Mouse (Mus musculus) c-Kit-negative CD71-positive TER-119-positive erythroid progenitor cells, embryonic 14.5 days (primary cell): ENCODE measurements around the gene Shisal2b.

Experiments
- DNase-seq: peaks from one replicate; pipeline ENCODE4 v3.0.0-alpha.2; 2013; ENCODE audit warnings: low read depth, low spot score

Gene Shisal2b

DNA sequence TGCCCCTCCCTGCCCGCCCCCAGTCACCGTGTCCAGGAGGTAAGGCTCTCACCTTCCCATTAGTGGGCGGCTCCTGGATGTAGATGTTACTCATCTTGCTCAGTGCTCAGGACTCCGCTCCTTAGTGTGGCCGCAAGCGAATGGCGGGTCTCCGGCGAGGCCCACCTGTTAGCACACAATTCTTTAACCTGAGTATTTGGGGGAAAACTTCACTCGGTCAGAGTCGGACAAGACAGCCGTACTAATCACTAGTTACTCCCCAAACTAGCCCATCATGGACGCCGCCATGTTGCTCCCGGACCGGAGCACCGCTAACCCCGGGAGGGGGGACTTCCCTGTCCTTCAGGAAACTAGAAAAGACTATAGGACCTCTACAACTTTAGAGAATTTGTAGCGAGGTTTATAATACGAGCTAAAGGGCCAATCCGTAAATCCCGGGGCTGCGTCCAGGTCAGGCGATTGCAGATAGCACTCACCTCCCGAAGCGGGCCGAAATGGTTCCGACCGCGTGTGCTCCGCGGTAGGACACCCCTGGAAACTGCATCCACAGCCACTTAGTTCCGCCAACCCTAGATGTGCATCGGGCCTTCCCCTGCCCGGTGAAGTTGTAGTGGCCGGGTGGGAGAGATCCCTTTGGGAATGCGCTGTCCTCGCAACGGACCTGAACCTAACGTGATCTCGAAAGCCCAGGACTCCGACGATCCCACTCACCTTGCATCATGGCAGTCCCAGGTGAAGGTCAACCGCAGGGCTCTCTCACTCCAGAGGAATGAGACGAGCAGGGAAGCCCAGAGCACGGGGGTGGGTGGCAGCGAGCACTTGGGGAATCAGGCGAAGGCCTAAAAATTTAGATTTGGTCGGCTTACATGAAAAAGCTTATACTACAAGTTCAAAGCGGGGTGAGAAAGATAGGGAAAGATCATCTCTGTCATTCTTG is 46.8 kb downstream of the Shisal2b start, which contains the start of gene Cwc27:
Cwc27 (minus strand) TSS at position 508 of the 937 bp plus-strand sequence.
- DNase-seq: peak; percentile 86

DNA sequence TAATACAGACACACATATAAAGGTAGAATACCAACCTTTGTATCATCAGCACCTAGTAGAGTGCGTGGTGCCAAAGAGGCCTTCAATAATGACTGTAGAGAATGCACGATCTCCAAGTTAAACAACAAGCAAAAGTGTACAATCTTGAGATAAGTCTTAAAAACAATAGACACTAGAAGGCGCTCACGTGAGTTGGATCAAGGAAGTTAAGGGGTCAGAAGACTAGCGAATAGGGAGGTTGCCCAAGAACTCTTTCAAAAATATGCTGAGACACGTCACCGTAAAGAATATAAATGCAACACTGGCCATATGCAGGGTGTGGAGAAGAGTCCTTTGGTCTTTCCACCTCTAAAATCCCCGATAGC is 47.4 kb downstream of the Shisal2b start:
- no peak for DNase-seq

DNA sequence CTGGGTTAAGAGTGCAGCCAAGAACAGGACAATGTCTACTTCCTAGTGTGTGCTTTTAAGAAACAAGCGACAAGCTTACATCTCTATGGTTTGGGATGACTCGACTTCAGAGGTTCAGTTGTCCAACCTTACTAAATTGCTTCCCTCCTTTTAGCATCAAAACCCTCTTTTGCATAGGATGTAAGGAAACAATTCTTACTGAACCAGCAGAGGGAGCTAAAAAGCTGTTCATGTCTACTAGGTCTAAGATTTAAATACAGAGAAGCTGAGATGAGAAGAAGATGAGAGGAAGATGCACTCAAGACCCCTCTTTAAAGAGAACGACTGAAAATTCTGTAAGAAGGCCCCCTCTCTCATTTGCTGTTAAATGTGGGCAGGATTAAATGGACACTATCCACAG is 58.0 kb downstream of the Shisal2b start:
- no peak for DNase-seq

DNA sequence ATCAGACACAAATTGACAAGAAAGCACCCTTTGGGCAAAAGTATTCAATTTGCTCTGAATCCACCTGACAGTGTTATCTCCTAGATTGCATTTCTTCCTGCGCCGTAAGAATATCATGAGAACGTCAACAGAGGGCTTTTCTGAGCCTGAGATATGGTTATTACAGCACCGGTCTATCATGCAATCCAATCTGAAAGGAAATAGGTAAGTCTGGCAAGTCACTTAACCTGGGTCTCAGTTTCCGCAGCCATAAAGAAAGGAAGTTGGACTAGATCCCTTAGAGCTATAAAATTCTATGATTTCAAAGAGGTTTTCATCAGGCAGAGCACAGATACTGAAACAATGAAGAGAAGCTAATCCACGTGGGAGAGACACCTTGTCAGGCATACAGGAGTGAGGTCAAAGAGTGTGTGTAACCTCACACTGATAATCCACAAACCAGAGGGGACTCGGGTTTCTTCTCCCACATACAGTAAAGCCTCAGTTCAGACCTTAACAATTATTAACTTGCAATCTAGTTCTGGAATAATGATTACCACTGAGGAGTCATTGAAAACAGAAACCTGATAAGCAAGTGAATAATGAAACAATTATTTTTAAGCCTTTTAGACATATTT is 64.0 kb downstream of the Shisal2b start:
- no peak for DNase-seq

DNA sequence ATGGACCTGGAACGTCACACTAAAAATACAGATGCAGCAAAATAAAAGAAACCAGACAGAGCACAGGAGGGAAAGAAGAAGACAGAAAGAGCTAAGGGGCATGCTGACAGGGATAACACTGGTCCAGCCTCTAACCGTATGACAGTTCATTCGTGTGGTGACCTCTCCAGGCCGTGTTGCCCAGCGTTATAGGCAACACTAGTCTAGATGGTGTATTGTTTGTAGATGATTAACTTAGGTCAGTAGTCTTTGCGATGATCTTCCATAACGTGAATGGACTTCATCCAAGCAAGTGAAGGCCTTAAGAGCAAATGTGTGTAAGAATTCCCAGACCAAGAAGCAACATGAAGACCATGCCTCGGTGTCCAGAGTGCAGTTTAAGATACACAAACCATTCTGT is 64.6 kb downstream of the Shisal2b start:
- no peak for DNase-seq
